Mouse (Mus musculus) MN1 (cell line): ENCODE measurements at regions not wholly inside any gene's neighbourhood (a gene's known extent, or its start where the extent isn't known, plus 50 kb on each side); places are given as distances from the start of the nearest gene placed in this dataset.

Experiments
- DNase-seq: peaks from one replicate; pipeline ENCODE4 v3.0.0-alpha.2; 2016; ENCODE audit warnings: low spot score

- no peak for DNase-seq
Measured at GRCm38 (mm10) chr1:35786241-35786640, 282.0 kb upstream of the Hs6st1 start.

GRCm38 (mm10) chr1:35786668-35787213 is 281.5 kb upstream of the Hs6st1 start:
- no peak for DNase-seq

- no peak for DNase-seq
Measured at GRCm38 (mm10) chr1:35797064-35797463, 271.1 kb upstream of the Hs6st1 start.

- DNase-seq = no peak
Measured at GRCm38 (mm10) chr1:35797526-35797925, 270.7 kb upstream of the Hs6st1 start.

GRCm38 (mm10) chr1:35805546-35805945 is 262.7 kb upstream of the Hs6st1 start:
- DNase-seq = no peak

GRCm38 (mm10) chr1:35806329-35806728 is 261.9 kb upstream of the Hs6st1 start:
- DNase-seq = no peak

GRCm38 (mm10) chr1:35806731-35807130 is 261.5 kb upstream of the Hs6st1 start:
- DNase-seq = no peak

- no peak for DNase-seq
Measured at GRCm38 (mm10) chr1:35808894-35809293, 259.3 kb upstream of the Hs6st1 start.

- no peak for DNase-seq
Measured at GRCm38 (mm10) chr1:35809341-35809740, 258.9 kb upstream of the Hs6st1 start.

GRCm38 (mm10) chr1:35810571-35811342 is 257.4 kb upstream of the Hs6st1 start:
- no peak for DNase-seq

- DNase-seq = no peak
Measured at GRCm38 (mm10) chr1:35811380-35811779, 256.8 kb upstream of the Hs6st1 start.

GRCm38 (mm10) chr1:35811795-35812194 is 256.4 kb upstream of the Hs6st1 start:
- no peak for DNase-seq

GRCm38 (mm10) chr1:35813625-35814024 is 254.6 kb upstream of the Hs6st1 start:
- no peak for DNase-seq

- no peak for DNase-seq
Measured at GRCm38 (mm10) chr1:35814207-35814606, 254.0 kb upstream of the Hs6st1 start.

- no peak for DNase-seq
Measured at GRCm38 (mm10) chr1:35814751-35815150, 253.4 kb upstream of the Hs6st1 start.

- no peak for DNase-seq
Measured at GRCm38 (mm10) chr1:35821791-35822190, 246.4 kb upstream of the Hs6st1 start.

- no peak for DNase-seq
Measured at GRCm38 (mm10) chr1:35822376-35823202, 245.6 kb upstream of the Hs6st1 start.

GRCm38 (mm10) chr1:35823496-35823895 is 244.7 kb upstream of the Hs6st1 start:
- DNase-seq = no peak

GRCm38 (mm10) chr1:35823981-35824880 is 244.0 kb upstream of the Hs6st1 start:
- no peak for DNase-seq

GRCm38 (mm10) chr1:35825531-35825966 is 242.7 kb upstream of the Hs6st1 start:
- DNase-seq = no peak

GRCm38 (mm10) chr1:35826575-35827114 is 241.6 kb upstream of the Hs6st1 start:
- DNase-seq = no peak

- DNase-seq = no peak
Measured at GRCm38 (mm10) chr1:35827471-35827870, 240.7 kb upstream of the Hs6st1 start.
